Mouse (Mus musculus): ENCODE data around the gene Cnot3. TPM values are rescaled to one million over a fixed set of nuclear protein-coding genes. Genes with fewer than 3 reads are reported as not detected.
A peak's percentile ranks its signal among the peaks of the same experiment; 100 is the strongest.

The Cnot3 gene
- polyA plus RNA-seq, 1 experiment from 2014 or later = 22.8 TPM

- peak overlapping the region; percentile 99 for H3K9ac ChIP-seq
- no peaks in the 10 kb centered on the region for H3K9me3 ChIP-seq (replicated peaks)
- peak overlapping the region; percentile 96 for H3K27ac ChIP-seq
- peaks cover 51% of the 10 kb centered on the region for H3K36me3 ChIP-seq
- H3K27me3 ChIP-seq = no peaks in the 10 kb centered on the region
- DNase-seq (no peak), ATAC-seq (ENCODE audit: low read depth) (no peak)
- WGBS (ENCODE audit: insufficient replicate concordance) = 57% methylated on average over 4 of the region's 4 CpGs
- peak overlapping the region; percentile 88 for H3K4me2 ChIP-seq
- H3K4me1 ChIP-seq (replicated peaks) = peaks cover 54% of the 10 kb centered on the region
- peak overlapping the region; percentile 99 for H3K4me3 ChIP-seq (replicated peaks)
Observed at GRCm38 (mm10) chr7:3646641-3647040, 1.6 kb downstream of the Cnot3 start.

GRCm38 (mm10) chr7:3656966-3657365 is 11.9 kb downstream of the Cnot3 start:
- Histone ChIP-seq H3K4me2 (no peak overlapping the region), H3K36me3 (peaks cover 100% of the 10 kb centered on the region), H3K27ac (no peak overlapping the region), H3K4me3 (replicated peaks) (no peak overlapping the region), H3K9me3 (replicated peaks) (no peaks in the 10 kb centered on the region), H3K27me3 (no peaks in the 10 kb centered on the region), H3K4me1 (replicated peaks) (no peaks in the 10 kb centered on the region), H3K9ac (no peak overlapping the region)
- 84% methylated on average over 4 of the region's 4 CpGs for WGBS (ENCODE audit: insufficient replicate concordance)
- no peak for ATAC-seq (ENCODE audit: low read depth)
- DNase-seq = no peak

DNA sequence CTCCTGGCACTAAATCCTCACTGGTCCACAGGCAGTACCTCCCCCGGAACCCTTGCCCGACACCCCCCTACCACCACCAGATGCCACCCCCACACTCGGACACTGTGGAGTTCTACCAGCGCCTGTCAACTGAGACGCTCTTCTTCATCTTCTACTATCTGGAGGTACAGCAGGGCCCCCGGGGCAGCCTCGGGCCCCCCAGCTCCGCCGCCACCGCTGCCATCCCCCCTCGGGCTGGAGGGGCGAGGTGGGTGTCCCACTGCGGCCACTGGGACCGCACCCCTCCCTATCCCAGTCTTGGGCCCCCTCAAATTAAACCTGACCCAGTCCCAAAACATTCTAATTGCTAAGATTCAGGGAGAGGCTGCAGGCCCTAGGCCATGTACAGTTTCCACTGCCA is 13.5 kb downstream of the Cnot3 start:
- Histone ChIP-seq H3K9me3 (replicated peaks) (no peaks in the 10 kb centered on the region), H3K27me3 (no peaks in the 10 kb centered on the region), H3K27ac (no peak overlapping the region), H3K4me2 (no peak overlapping the region), H3K9ac (no peak overlapping the region), H3K36me3 (peaks cover 99% of the 10 kb centered on the region), H3K4me1 (replicated peaks) (peaks cover 11% of the 10 kb centered on the region), H3K4me3 (replicated peaks) (no peak overlapping the region)
- ATAC-seq (ENCODE audit: low read depth) (no peak), DNase-seq (no peak)
- WGBS (ENCODE audit: insufficient replicate concordance) = 90% methylated on average over 14 of the region's 14 CpGs

GRCm38 (mm10) chr7:3664524-3665214 is 19.6 kb downstream of the Cnot3 start:
- Histone ChIP-seq H3K27me3 (no peaks in the 10 kb centered on the region), H3K9ac (peak overlapping the region; percentile 82), H3K9me3 (replicated peaks) (no peaks in the 10 kb centered on the region), H3K27ac (peak overlapping the region; percentile 89), H3K4me3 (replicated peaks) (peak overlapping the region; percentile 74), H3K4me2 (peak overlapping the region; percentile 94), H3K4me1 (replicated peaks) (peaks cover 48% of the 10 kb centered on the region), H3K36me3 (peaks cover 41% of the 10 kb centered on the region)
- DNase-seq (peak; percentile 6), ATAC-seq (ENCODE audit: low read depth) (peak; percentile 30)
- WGBS (ENCODE audit: insufficient replicate concordance) = 23% methylated on average over 15 of the region's 15 CpGs

- ATAC-seq (ENCODE audit: low read depth) = peak; percentile 98
- H3K9ac ChIP-seq = peak within 1 kb of the TSS; percentile 82
- DNase-seq = peak; percentile 95
- H3K4me1 ChIP-seq (replicated peaks) = peaks cover 48% of the 10 kb centered on the region
- peaks cover 33% of the 10 kb centered on the region for H3K36me3 ChIP-seq
- peak within 1 kb of the TSS; percentile 90 for H3K27ac ChIP-seq
- H3K9me3 ChIP-seq (replicated peaks) = no peaks in the 10 kb centered on the region
- H3K4me2 ChIP-seq = peak within 1 kb of the TSS; percentile 94
- no peaks in the 10 kb centered on the region for H3K27me3 ChIP-seq
- H3K4me3 ChIP-seq (replicated peaks) = peak within 1 kb of the TSS; percentile 74
- WGBS (ENCODE audit: insufficient replicate concordance) = 2% methylated on average over 45 of the region's 45 CpGs
Observed at GRCm38 (mm10) chr7:3665215-3666114, 20.4 kb downstream of the Cnot3 start, which contains the start of gene Leng1. Leng1 (minus strand) TSS chr7:3665840.

DNA sequence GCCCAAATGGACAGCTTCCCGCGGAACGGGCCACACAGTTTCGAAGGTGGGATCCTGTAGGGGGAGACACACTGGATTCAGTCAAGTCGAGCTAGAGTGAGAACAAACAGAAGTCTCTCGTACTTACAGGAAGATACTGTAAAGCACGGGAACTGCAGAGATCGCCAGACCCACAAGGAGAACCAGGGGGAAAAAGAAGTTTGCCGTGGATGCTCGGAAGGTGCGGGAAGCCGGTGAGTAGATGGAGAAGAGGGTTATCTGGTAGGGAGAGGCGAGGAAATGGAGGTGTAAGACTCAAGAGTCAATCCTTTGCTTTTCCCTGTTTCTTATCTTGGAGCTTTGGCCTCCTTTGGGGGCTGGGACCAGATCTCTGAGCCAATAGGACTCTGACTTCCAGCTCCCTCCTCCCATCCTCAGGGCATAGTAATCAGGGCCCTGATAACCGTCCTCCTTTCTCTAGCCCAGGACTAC is 21.9 kb downstream of the Cnot3 start:
- Histone ChIP-seq H3K27me3 (no peaks in the 10 kb centered on the region), H3K27ac (peak overlapping the region; percentile 90), H3K36me3 (peaks cover 18% of the 10 kb centered on the region), H3K9me3 (replicated peaks) (no peaks in the 10 kb centered on the region), H3K4me3 (replicated peaks) (peak overlapping the region; percentile 74), H3K4me1 (replicated peaks) (peaks cover 48% of the 10 kb centered on the region), H3K4me2 (peak overlapping the region; percentile 81), H3K9ac (peak overlapping the region; percentile 70)
- peak; percentile 45 for ATAC-seq (ENCODE audit: low read depth)
- 24% methylated on average over 14 of the region's 14 CpGs for whole genome bisulfite sequencing (ENCODE audit: insufficient replicate concordance)
- peak; percentile 27 for DNase-seq

DNA sequence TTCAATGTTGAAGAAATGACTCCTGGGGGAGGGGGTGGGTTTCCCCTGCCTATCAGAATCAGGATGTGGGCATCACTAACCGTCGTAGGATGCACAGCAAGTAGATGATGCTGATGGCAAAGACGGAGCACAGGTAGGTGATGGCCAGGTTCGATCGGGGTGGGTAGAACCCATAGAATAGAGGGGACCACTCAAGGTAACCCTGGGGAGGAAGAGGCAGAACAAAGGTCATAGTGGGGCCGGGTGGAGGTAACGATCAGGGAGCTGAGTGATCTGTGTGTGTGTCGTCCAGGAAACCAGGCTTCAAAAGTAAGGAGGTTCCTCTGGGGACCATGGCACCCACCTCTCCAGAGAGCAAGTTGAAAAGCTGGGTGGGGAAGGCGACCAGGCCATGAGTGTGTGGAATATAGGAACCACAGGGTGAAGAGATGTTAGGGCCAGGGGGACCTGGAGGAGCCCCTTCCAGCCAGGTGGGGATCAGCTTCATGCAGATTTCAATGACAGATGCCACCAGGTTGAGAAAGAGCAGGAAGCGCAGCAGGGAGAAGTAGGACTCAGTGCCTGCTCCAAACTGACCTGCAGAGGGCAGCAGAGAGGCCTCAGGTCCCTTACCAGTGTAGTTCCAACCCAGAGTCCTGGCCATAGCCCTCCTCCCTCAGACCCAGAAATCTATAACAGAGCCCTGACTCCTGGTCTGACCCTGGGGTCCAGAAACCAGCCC is 29.6 kb downstream of the Cnot3 start:
- no peak overlapping the region for H3K27ac ChIP-seq
- H3K27me3 ChIP-seq = no peaks in the 10 kb centered on the region
- 0 out of 2 replicates have a peak, but pooled peaks cover 7% of the 10 kb centered on the region for H3K36me3 ChIP-seq
- ATAC-seq (ENCODE audit: low read depth) (peak; percentile 83), DNase-seq (peak; percentile 63)
- no peaks in the 10 kb centered on the region for H3K4me1 ChIP-seq (replicated peaks)
- H3K9ac ChIP-seq = no peak overlapping the region
- no peak overlapping the region for H3K4me3 ChIP-seq (replicated peaks)
- H3K4me2 ChIP-seq = no peak overlapping the region
- 50% methylated on average over 10 of the region's 10 CpGs for WGBS (ENCODE audit: insufficient replicate concordance)
- no peaks in the 10 kb centered on the region for H3K9me3 ChIP-seq (replicated peaks)

DNA sequence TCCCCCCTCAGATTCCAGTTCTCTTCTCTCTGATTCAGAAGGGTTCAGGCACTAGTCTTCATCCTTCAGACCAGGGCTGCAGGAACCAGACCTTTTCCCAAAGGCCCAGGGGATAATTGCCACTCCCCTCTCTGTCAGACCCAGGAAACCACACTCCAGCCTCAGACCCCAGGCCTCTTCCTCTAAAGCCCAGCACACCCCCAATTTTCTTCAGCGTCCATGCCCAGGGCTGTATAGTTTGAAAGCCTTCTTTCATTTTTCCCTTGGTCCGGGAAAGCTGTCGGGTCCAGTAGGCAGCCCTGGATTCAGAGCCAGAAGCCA is 30.1 kb downstream of the Cnot3 start:
- DNase-seq = no peak
- no peak overlapping the region for H3K4me2 ChIP-seq
- no peaks in the 10 kb centered on the region for H3K4me1 ChIP-seq (replicated peaks)
- H3K27me3 ChIP-seq = no peaks in the 10 kb centered on the region
- H3K9ac ChIP-seq = no peak overlapping the region
- no peak overlapping the region for H3K27ac ChIP-seq
- 53% methylated on average over 3 of the region's 3 CpGs for WGBS (ENCODE audit: insufficient replicate concordance)
- no peak overlapping the region for H3K4me3 ChIP-seq (replicated peaks)
- ATAC-seq (ENCODE audit: low read depth) = peak; percentile 28; the same call in 1 of the 2 replicates
- H3K36me3 ChIP-seq = 0 out of 2 replicates have a peak, but pooled peaks cover 7% of the 10 kb centered on the region
- no peaks in the 10 kb centered on the region for H3K9me3 ChIP-seq (replicated peaks)

- Histone ChIP-seq H3K27me3 (no peaks in the 10 kb centered on the region), H3K4me1 (replicated peaks) (no peaks in the 10 kb centered on the region), H3K27ac (no peak overlapping the region), H3K9me3 (replicated peaks) (no peaks in the 10 kb centered on the region), H3K9ac (no peak overlapping the region), H3K4me2 (no peak overlapping the region), H3K4me3 (replicated peaks) (no peak overlapping the region), H3K36me3 (0 out of 2 replicates have a peak, but pooled peaks cover 7% of the 10 kb centered on the region)
- DNase-seq (no peak), ATAC-seq (ENCODE audit: low read depth) (no peak)
- 84% methylated on average over 12 of the region's 12 CpGs for WGBS (ENCODE audit: insufficient replicate concordance)
Observed at GRCm38 (mm10) chr7:3676371-3676770, 31.3 kb downstream of the Cnot3 start.

DNA sequence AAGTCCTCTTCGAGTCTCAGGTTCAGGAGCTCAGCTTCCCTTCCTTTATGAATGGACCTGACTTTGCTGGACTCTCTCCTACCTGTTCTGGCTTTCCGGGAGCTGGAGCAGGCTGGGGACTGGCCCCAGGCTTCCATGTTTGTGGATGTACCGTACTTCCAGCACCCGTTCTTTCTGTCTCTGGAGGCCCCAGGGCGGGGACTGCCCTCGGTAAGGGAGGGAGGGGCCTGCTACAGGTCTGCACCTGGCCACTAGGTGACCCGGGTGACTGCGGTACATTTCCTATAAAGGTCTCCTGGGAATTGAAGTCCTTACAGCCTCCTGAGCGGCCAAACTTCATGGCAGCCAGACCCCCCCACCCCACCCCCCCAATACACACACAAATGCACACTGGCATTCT is 32.3 kb downstream of the Cnot3 start, which contains the start of gene Tmc4:
Tmc4 (minus strand) TSS at position 212 of the 400 bp plus-strand sequence.
- DNase-seq = no peak
- WGBS (ENCODE audit: insufficient replicate concordance) = 62% methylated on average over 9 of the region's 9 CpGs
- Histone ChIP-seq H3K9ac (no peak within 1 kb of the TSS), H3K9me3 (replicated peaks) (no peaks in the 10 kb centered on the region), H3K36me3 (0 out of 2 replicates have a peak, but pooled peaks cover 7% of the 10 kb centered on the region), H3K27ac (no peak within 1 kb of the TSS), H3K4me1 (replicated peaks) (no peaks in the 10 kb centered on the region), H3K27me3 (no peaks in the 10 kb centered on the region), H3K4me3 (replicated peaks) (no peak within 1 kb of the TSS), H3K4me2 (no peak within 1 kb of the TSS)
- ATAC-seq (ENCODE audit: low read depth) = no peak

Measured in liver, embryonic 13.5 days (tissue).